Mouse (Mus musculus): ENCODE data around the gene Spx.

Gene Spx

DNA sequence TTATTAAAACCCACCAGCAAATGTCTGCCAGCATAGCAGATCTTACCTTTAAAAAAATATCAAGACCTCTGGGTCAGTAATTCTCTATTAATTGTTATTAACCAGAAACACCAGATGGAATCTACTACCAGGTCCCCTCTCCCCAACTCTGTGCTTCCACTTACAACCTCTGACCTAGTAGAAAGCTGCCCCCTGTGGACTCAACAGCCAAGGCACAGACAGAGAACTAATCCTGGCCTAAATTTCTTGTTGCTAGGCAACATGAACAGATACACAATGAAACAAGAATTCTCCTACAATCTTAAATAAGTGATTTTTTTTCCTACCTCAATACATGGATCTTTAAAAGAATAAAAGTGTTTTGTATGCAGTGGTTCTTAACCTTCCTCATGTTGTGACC is 15.8 kb downstream of the Spx start:
- no peak for DNase-seq (ENCODE audit: low read depth, low spot score)

DNA sequence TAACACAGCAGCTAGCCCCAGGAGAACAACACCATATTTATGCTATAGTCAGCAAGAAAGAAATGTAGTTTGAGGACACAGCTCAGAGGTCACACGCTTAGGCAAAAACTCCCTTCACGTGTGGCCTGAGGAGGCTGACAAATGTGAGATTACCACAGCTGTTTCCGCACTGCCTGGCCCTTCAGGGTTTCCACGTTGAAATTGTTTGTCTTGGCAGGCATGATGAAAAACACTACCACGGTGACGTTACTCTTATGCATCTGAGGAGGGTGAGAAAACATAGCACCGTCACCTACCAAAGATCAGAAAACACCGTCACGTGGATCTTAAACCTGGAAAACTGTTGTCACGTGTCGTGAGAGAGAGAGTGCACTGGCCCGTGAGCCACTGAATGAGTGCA is 38.1 kb downstream of the Spx start:
- no peak for DNase-seq (ENCODE audit: low read depth, low spot score)

DNA sequence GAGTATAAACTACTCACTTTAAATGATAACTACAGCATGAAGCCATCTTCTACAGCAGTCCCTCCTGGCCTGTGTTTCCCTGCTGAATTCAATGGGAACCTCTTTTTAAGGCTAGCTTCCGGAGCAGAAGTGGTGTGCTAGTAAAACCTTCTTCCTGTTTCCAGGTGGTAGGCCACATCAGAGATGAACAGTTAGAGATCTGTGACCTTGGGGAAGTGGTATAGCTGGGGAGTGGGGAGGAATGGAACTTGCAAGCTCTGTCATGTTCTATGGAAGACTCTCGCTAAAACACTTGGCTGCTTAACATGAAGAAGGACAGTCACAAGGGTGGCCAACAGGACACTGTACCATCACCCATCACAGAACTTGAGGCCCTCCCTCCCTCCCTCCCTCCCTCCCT is 40.1 kb downstream of the Spx start:
- no peak for DNase-seq (ENCODE audit: low read depth, low spot score)

DNA sequence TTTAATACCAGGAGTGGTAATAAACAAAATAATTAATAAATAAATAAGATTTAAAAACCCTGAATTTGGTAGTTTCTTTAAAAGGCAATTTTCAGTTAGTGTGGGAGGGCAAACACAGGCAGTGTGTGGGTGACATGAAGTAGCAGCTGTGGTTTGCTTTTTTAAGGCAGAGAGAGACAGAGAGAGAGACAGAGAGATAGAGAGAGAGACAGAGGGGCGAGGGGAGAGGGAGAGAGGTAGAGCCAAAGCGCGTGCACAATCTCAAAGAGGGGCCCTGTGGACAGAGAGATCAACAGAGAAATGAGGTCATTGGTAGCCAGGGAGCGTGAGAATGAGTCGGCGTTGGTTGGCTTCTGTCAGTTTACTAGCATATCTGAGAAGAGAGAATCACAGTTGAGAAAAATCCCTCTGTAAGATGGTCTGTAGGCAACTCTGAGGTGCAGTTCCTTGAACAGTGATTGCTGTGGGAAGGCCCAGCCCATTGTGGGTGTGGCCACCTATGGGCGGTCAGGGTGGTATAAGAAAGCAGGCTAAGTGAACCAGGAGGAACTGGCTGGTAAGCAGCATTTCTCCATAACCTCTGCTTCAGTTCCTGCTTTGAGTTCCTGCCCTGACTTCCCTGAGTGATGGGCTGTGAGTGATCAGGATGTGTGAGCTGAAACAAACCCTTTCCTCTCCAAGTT is 42.2 kb downstream of the Spx start:
- DNase-seq (ENCODE audit: low read depth, low spot score): no peak

DNA sequence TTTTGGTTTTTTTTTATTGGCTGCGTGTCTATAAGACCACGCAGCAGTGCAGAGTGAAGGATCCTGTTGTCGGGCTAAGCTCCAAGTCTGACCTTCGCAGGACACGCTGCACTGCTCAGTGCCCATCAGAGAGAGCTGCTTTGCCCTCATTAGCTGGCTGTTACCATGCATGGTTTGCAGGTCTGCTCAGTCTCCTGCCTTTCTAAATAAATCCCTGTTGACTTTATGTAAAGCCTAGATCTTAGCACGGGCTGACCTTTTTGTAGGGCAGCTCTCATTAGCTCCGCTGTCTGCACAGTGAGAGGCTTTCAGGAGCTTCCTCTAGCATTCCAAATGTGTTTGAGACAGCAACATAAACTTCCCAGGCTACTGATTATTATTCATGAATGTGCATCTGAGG is 44.8 kb downstream of the Spx start:
- no peak for DNase-seq (ENCODE audit: low read depth, low spot score)

DNA sequence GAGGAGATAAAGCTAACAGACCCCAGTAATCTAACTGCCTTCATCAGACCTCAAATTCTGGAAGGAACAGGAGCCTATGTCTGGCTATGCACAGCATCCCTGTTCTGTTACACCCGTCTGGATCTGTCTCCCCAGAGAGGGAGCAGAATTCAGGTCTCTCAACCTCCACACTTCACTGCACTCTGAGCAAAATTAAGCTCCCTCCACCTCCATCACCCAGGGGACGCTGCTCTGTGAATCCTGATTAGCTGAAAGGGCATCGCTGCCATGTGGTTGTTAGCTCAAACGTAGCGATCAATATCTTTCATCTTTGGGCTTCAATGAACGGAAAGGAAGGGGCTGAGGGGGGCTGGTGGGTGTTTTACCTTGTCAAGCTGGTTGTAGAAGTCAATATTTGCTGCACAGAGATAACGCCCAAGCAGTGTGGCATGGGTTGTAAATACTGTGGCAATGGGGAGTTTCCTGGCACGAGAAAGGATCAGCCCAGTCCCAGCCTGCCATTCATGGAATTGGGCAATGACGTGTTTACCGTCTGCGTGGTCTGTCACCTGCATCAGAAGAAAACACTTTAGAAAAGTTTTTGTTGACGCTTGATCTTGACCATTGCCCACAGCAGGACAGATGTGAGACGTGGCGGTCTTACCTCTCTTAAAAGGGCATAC is 45.9 kb downstream of the Spx start:
- DNase-seq (ENCODE audit: low read depth, low spot score): no peak

DNA sequence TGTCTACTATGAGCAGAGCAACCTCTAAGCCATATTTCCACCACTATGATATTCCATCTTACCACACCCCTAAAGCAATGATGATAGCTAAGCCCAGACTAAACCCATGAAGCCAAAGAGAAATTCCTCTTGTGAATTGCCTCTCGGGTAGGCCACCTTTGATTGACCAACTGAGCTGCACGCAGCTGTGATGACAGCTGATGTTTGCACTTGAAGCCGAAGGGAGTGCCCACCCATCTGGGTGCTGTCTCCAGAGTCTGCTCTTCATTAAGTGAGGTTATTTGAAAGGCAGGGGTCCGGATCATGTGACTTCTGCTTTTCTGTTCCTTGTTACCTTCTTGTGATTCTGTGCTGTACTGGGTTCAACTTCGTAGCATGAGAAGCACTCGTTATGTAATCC is 49.0 kb downstream of the Spx start:
- DNase-seq (ENCODE audit: low read depth, low spot score): no peak

Measured in telencephalon, adult 2 months (tissue).